Mouse (Mus musculus) bone marrow, adult 2 months (tissue): Measurements from ENCODE around the gene Stk32c.

Source experiments
- CTCF ChIP-seq: fragments of 200-500 bp; IDR thresholded peaks from 2 replicates; pipeline ENCODE4 v1.5.1; 2011; ENCODE audit warnings: low read length, control low read depth; ENCODE audit not compliant: control insufficient read depth, insufficient read depth
- POLR2A ChIP-seq: fragments of 200-500 bp; IDR thresholded peaks from 2 replicates; pipeline ENCODE4 v1.6.1; 2011; ENCODE audit warnings: low read depth, mild to moderate bottlenecking, control low read depth, low read length, borderline replicate concordance; ENCODE audit not compliant: control insufficient read depth

DNA sequence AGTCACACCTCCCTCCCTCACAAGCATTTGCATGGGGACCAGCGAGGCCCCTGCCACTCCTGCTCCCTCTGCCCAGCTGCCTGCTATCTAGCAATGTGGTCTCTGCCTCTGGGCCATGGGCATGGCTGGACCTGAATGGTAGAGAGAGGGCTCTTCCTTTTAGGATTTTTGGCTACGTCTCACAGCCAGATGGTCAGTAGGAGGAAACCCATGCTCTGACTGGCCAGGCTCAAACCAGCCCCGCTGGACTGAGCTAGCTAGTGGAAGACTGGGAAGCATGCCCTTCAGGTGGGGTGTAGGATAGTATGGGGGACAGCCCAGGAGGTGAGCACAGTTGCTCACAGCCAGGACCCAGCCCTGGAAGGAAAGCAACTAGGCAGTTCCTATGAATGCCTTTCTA, 111.3 kb downstream of the Stk32c start:
- no peak for TF ChIP-seq POLR2A
- TF ChIP-seq CTCF = no peak
